Mouse (Mus musculus) CH12.LX (cell line): ENCODE results near the gene Sugct.

Experiments
- CHD1 ChIP-seq: IDR thresholded peaks from 2 replicates; pipeline ENCODE4 v1.6.1; 2012; ENCODE audit warnings: low read depth, low read length, improper control_type of control experiment, inconsistent platforms
- CHD2 ChIP-seq: IDR thresholded peaks from 2 replicates; pipeline ENCODE4 v1.6.1; 2011; ENCODE audit warnings: low read length, improper control_type of control experiment
- CTCF ChIP-seq, 2 experiments: IDR thresholded peaks in 1 of 2; conservative IDR thresholded peaks in 1 of 2; 2 replicates each; pipeline ENCODE4 v1.5.1; 2011 to 2012; ENCODE audit warnings: low read depth in 2 of 2, low read length in 2 of 2, improper control_type of control experiment in 1 of 2, inconsistent platforms in 1 of 2, mild to moderate bottlenecking in 1 of 2, moderate library complexity in 1 of 2
- EP300 ChIP-seq: IDR thresholded peaks from 2 replicates; pipeline ENCODE4 v1.6.1; 2011; ENCODE audit warnings: low read length, improper control_type of control experiment
- ETS1 ChIP-seq: conservative IDR thresholded peaks from 2 replicates; pipeline ENCODE4 v1.6.1; 2012; ENCODE audit warnings: low read depth, mild to moderate bottlenecking, inconsistent platforms, low read length, improper control_type of control experiment, moderate library complexity
- HCFC1 ChIP-seq: IDR thresholded peaks from 2 replicates; pipeline ENCODE4 v1.6.1; 2012; ENCODE audit warnings: low read depth, mild to moderate bottlenecking, inconsistent platforms, low read length, improper control_type of control experiment
- IRF4 ChIP-seq: IDR thresholded peaks from 2 replicates; pipeline ENCODE4 v1.6.1; 2014; ENCODE audit warnings: low read depth, mild to moderate bottlenecking, inconsistent platforms, low read length, improper control_type of control experiment
- KAT2A ChIP-seq: IDR thresholded peaks from 2 replicates; pipeline ENCODE4 v1.6.1; 2012; ENCODE audit warnings: low read length, improper control_type of control experiment, inconsistent platforms; ENCODE audit not compliant: insufficient replicate concordance
- MAX ChIP-seq: IDR thresholded peaks from 2 replicates; pipeline ENCODE4 v1.6.1; 2011; ENCODE audit warnings: low read length, improper control_type of control experiment
- POLR2A ChIP-seq: IDR thresholded peaks from 2 replicates; pipeline ENCODE4 v1.6.1; 2011; ENCODE audit warnings: low read depth, mild to moderate bottlenecking, improper control_type of control experiment, low read length
- SMC3 ChIP-seq: IDR thresholded peaks from 2 replicates; pipeline ENCODE4 v1.6.1; 2011; ENCODE audit warnings: low read depth, low read length, improper control_type of control experiment
- UBTF ChIP-seq: IDR thresholded peaks from 2 replicates; pipeline ENCODE4 v1.6.1; 2012; ENCODE audit warnings: low read depth, mild to moderate bottlenecking, inconsistent platforms, low read length, improper control_type of control experiment, moderate library complexity
- USF2 ChIP-seq: conservative IDR thresholded peaks from 2 replicates; pipeline ENCODE4 v1.6.1; 2011; ENCODE audit warnings: low read depth, low read length, improper control_type of control experiment
- ZC3H11A ChIP-seq: IDR thresholded peaks from 2 replicates; pipeline ENCODE4 v1.6.1; 2012; ENCODE audit warnings: low read depth, mild to moderate bottlenecking, inconsistent platforms, low read length, improper control_type of control experiment

GRCm38 (mm10) chr13:17039727-17040126 is 655.6 kb downstream of the Sugct start:
- TF ChIP-seq SMC3 (no peak), ETS1 (no peak), POLR2A (no peak), UBTF (no peak), HCFC1 (no peak), ZC3H11A (no peak), CHD1 (no peak), CTCF (conservative IDR thresholded peaks at IDR 0.05 in 1 of 2, IDR thresholded peaks at IDR 0.05 in 1 of 2; ENCODE audit: low read depth in 2 of 2, low read length in 2 of 2) (no peak; a peak in 1 of 4 replicates), EP300 (no peak), CHD2 (no peak), KAT2A (no peak), USF2 (no peak), MAX (no peak), IRF4 (no peak)
